Mouse (Mus musculus) adrenal gland (tissue): ENCODE results near the gene Immp2l.

ENCODE experiments used
- intact Hi-C: fragments of 180-260 bp; cut with DNase I; formaldehyde crosslinking; loops from one replicate; pipeline ENCODE4 v1.15.1; 2025

Gene Immp2l

GRCm38 (mm10) chr12:41416635-41417034 lies 392.7 kb downstream of the Immp2l start:
- intact Hi-C loops, result no loop called here

- intact Hi-C loops, result no loop called here
These were observed 393.2 kb downstream of the Immp2l start for GRCm38 (mm10) chr12:41417099-41417498.

- intact Hi-C loops, result no loop called here
These were observed 394.1 kb downstream of the Immp2l start for GRCm38 (mm10) chr12:41417961-41418360.

GRCm38 (mm10) chr12:41425101-41425679 lies 401.3 kb downstream of the Immp2l start:
- intact Hi-C loops, result no loop called here

- intact Hi-C loops, result no loop called here
These were observed 403.6 kb downstream of the Immp2l start for GRCm38 (mm10) chr12:41427464-41427863.

DNA sequence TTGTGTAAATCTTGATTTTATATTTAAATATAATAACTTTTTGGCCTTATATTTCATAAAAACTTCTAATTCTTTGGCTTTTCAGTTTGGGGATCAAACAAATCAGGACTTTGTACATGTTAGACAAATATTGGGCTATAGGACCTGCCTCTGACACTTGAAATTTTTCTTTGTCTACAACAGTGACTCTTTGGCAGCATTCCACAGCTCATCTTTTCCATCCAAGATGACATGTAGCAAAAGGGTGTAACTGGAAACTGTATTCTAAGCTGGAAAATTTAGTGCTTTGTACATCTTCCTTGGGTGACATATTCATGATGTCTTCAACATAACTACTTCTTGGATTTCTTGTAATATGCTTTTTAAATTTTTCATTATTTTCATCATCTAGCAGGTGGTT lies 404.9 kb downstream of the Immp2l start:
- intact Hi-C loops, result no loop called here

DNA sequence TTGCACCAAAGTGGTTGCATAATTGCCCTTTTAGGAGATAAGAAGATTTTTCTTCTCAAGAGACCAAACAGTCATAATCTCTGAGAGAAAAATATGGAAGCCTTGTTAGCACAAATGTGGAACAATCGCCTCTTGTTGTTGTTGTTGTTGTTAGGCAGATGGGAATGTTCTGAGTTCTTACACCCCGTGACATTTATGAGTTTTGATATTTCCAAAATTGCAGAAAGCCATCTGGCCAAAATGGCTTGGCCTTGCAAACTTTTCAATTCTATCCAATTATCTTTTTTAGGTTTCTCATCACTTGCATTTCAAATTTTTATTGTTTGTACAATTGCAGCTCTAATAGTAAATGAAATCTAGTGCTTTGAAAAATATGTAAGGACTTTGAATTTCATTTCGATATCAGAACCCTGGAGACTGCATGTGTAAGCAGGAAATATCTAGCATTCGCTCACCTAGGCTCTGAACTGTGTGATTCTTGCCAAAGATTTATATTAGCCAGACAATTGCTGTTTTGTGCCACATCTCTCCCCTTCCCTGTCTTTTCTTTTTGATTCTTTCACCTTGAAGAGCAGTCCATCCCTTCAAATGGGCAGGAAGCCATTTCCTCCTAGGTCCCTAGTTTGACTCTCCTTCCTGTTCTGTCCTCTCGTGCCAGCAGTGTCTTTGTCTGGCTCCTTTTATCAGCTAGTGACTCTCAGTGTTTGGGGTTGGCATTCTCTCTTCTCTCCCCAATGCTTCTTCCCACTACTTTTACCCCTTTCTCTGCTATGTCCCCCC lies 412.5 kb downstream of the Immp2l start:
- intact Hi-C loops, result no loop called here

DNA sequence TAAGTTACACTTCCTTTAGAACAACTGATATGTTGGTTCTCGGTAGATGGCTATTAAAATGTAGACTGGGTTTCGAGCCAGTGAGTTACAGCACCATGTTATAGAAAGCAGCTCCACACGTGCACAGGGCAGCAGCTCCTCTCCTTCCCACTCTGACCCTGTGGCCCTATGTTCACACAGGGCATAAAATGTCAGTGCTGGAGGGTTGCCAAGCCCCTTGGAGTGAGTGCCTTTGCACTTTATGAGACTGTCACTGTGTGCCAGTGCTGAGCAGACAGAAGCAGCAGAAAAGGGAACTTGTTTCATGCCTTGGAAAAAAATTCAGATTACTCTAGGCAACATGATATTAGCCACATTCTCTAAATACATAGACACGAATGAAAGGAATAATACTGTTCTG lies 414.6 kb downstream of the Immp2l start:
- intact Hi-C loops, result no loop called here

- intact Hi-C loops, result no loop called here
These were observed 444.6 kb downstream of the Immp2l start for GRCm38 (mm10) chr12:41468374-41468991.

- intact Hi-C loops, result no loop called here
These were observed 445.4 kb downstream of the Immp2l start for GRCm38 (mm10) chr12:41469096-41469801.

DNA sequence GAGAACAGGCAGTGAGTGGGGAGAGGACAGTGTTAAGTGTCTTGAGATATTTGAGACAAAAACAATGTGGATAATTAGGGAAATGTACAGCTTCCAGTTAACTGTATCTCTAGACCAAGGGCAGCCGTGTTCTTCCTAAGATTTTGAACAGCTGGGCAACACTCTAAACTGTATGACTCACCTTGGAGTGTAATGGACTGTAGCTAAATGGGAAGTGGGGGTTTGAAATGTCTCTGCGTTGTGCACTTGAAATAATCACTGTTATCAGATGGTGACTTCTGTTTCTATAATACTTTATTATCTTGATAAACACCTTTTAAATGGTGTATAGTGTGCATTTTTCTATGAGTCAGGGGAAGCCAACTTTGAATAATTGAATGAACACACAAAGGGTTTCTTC lies 457.6 kb downstream of the Immp2l start:
- intact Hi-C loops, result loop anchor here (10.0 kb wide), 2 partner anchors 203 to 257 kb away; no protein-coding TSS in a partner anchor

- intact Hi-C loops, result loop anchor here (10.0 kb wide), 2 partner anchors 202 to 258 kb away; no protein-coding TSS in a partner anchor
These were observed 459.3 kb downstream of the Immp2l start for GRCm38 (mm10) chr12:41483091-41483592.

- intact Hi-C loops, result loop anchor here (10.0 kb wide), 2 partner anchors 201 to 259 kb away; no protein-coding TSS in a partner anchor
These were observed 459.9 kb downstream of the Immp2l start for GRCm38 (mm10) chr12:41483593-41484451.

DNA sequence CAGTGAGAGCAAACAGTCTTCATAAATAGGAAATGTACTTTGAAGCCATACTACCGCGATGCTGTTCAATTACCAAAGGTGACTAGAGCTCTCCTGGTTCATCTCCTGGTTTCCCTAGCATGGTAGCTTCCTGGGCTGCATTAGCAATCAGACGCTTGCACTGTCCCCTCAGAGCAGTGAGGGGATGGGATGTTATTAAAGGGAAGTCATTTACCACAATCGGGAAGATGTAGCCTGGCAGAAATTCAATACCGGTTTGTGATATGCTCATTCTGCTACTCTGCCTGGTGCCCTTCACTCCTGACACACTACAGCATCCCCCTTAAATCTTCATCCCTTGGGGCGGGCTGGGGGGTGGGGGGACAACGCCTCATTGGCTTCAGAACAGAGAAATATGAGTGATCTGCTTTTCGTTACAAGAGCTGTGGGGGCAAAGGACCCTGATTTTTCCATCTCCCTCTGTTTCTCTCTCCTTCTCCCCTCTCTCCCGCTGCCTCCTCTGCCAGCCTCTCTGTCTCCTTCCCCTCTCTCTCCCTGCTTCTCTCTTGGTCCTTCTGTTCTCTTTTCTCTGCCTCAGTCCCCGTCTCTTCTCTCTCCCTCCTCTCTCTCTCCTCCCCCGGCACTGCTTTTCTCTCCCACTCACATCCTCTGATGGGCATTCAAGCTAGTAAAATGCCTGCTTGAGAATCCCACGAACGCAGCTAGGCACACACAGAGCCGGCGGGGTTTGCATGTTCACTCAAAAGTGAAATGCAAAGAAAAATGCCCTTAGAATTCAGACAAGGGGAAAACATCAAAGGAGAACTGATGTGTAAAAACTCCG lies 461.0 kb downstream of the Immp2l start:
- intact Hi-C loops, result loop anchor here (5.0 to 10.0 kb wide), 4 partner anchors 200 to 648 kb away; no protein-coding TSS in a partner anchor

DNA sequence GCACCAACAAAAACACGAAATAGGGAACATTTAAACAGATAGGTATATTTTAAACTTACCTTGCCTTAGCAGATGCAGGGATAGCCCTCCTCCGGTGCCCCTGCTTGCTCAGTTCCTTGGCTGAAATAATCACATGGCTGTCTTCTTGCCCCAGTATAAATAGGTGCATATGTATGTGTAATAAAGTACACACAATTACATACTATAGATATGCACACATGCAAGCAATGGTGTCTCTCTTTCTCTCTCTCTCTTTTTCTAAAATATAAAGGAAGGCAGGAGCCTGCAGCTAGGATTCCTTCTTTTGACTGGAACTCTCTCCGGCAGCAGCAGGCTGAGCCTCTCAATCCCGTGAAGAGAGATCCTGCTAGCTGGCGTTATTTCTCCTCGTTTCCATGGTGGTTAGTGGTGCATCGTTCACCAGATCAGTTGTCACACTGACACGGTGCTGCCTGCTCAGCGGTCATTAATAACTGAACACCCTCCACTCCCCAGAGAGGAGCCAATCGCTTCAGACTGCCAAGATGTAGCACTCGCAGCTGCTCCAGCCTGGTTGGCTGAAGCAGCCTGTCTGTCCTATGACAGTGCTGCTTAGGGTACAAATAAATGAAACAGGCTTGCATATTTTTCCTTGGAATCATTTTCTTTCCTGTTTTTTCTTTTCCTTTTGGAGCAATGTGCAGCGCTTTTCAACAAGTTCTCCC lies 461.8 kb downstream of the Immp2l start:
- intact Hi-C loops, result loop anchor here (5.0 to 10.0 kb wide), 4 partner anchors 199 to 648 kb away; no protein-coding TSS in a partner anchor

GRCm38 (mm10) chr12:41486331-41486730 lies 462.4 kb downstream of the Immp2l start, which contains the start of gene Lrrn3:
Lrrn3 (minus strand) TSS chr12:41486431.
- intact Hi-C loops, result loop anchor here (5.0 to 10.0 kb wide), 4 partner anchors 198 to 649 kb away; no protein-coding TSS in a partner anchor

DNA sequence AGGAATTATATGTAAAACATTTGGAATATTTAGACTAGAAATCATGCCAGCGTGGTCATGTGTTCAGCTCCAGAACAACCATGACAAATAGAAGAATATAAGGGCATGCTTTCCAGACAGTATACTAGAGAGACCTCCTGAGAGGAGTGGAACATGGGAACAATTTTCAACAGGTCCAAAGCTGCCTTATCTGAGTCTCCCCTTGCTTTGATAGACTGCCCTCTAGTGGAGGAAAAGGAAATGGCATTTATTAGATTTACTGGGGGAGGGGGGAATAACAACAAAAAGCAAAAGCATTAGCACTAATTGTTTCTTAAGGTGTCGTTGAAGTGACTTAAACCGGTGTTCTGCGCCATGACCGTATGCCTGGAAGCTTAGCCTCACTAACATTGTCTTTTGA lies 463.1 kb downstream of the Immp2l start:
- intact Hi-C loops, result loop anchor here (5.0 to 10.0 kb wide), 4 partner anchors 198 to 650 kb away; no protein-coding TSS in a partner anchor

DNA sequence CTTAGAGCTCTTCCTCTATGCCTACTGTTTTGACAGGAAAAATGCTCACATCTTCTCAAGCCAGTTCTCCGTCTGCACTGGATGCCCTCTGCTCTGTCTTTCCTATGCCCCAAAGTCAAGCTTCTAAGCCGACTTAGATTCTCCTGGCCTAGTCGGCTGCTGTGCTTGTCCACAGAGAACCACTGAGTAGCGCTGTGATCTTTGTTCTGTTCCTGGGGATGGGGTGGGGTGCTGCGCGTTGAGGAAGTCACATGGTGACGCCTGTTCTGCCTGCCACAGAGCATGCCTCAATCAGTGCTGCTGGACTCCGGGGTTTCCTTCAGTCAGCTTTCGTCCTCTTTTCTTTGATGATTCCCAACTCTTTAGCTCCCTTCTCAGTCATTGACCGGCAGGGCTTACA lies 470.7 kb downstream of the Immp2l start:
- intact Hi-C loops, result no loop called here
